Mouse (Mus musculus) right cerebral cortex, postnatal 36 days (tissue): ENCODE results near the gene Sult6b2.

Experiments
- DNase-seq, 2 experiments: peaks; one replicate each; pipeline ENCODE4 v3.0.0; 2022; ENCODE audit warnings: low spot score in 2 of 2, mixed read lengths in 1 of 2

The Sult6b2 gene

DNA sequence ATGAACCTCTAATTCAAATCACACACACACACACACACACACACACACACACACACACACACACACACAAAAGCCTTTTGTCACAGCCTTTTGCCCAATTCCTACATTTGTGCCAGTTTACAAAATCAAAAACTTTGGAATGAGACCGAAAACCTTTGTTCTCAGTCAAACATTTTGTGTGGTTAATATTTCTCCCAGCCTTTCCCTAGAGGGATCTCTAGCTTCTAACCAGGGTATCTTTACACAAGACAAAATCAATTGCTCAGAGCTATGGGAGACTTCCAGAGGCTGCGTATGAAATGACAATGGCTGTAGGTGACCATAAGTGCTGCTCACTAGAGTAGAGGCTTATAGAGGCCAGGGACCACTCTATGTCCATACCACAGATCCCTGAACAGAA lies 66.1 kb downstream of the Sult6b2 start:
- no peak for DNase-seq

DNA sequence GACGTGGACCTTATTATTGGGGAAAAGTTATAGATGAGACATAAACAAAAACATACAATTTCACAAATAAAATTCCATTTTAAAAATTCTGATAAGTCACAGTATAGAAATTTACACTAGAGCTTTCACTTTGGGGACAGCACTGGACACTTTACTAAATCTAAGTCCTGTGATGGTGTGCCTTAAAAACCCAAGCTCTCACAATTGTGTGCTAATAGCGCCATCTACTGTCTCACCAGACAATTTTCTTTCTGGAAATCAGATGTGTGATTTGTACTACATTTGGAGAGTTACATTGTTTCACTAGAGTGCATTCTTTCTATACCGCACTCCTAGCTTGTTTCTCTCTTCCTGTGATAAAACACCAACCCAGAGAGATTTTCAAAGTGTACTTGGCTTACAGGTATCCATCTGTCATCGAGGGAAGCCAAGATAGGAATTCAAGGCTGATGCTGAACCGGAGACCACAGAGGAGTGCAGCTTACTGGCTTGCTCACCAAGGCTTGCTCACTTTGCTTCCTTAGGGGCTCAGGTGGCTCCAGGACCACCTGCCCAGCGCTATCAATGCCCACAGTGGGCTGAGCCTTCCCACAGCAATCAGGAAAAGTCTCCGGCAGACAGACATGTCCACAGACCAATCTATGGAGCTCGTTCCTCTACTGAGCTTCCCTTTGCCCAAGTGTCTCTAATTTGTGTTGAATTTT lies 68.8 kb downstream of the Sult6b2 start:
- DNase-seq, result no peak
